Mouse (Mus musculus) CH12F3 (cell line): ENCODE measurements around the gene Mipep.

Experiments used
- in situ Hi-C: fragments of 300-500 bp; cut with MboI; formaldehyde crosslinking; loops from 2 replicates; pipeline ENCODE4 v1.14.3; 2020; ENCODE audit warnings: low sequenced_read_pairs

Mipep gene

DNA sequence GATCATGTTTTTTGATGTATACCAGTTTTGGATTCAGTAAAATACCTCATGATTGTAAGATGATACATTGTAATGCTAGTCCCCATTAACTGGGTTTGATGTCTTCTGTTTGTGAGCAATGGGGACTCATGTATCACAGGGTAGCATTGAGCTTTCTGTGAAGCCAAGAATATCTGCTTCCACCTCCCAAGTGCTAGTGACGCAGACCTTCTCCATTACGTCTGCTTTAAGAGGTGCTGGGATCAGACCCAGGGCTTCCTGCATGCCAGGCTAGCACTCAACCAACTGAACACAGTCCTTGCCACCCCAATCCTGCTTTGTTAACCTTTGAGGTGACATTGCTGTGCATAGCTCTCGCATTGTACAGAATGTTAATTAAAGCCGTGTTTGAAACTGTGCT is 14.3 kb downstream of the Mipep start:
- in situ Hi-C loops = loop anchor here (5.0 to 10.0 kb wide), 3 partner anchors 286 to 494 kb away; no protein-coding TSS in a partner anchor

- in situ Hi-C loops = loop anchor here (5.0 to 10.0 kb wide), 3 partner anchors 285 to 492 kb away; no protein-coding TSS in a partner anchor
These were observed 15.7 kb downstream of the Mipep start for GRCm38 (mm10) chr14:60799762-60800728.

GRCm38 (mm10) chr14:60802026-60802425 is 17.7 kb downstream of the Mipep start:
- in situ Hi-C loops = no loop called here

- in situ Hi-C loops = no loop called here
These were observed 20.6 kb downstream of the Mipep start for GRCm38 (mm10) chr14:60804978-60805377.

DNA sequence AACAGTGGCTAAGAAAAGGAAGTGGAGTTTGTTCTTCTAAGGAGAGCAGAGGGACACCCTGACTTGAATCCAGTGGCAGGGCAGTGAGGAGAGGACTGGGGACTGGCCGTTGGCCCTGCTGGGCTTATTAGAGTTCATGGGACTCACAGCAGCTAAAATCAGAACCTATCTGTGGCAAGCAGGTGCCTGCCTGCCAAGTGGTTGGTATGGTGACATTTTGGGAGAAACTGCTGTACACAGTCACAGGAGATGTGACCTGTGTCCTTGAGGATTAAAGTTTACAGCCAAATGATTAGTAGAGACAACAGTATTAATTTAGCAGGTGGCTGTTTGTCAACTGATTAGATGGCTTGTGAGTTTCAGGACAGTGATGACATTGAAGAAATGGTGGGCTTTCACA is 21.5 kb downstream of the Mipep start:
- in situ Hi-C loops = no loop called here

- in situ Hi-C loops = no loop called here
These were observed 22.5 kb downstream of the Mipep start for GRCm38 (mm10) chr14:60806891-60807344.

GRCm38 (mm10) chr14:60809881-60810280 is 25.5 kb downstream of the Mipep start:
- in situ Hi-C loops = no loop called here

DNA sequence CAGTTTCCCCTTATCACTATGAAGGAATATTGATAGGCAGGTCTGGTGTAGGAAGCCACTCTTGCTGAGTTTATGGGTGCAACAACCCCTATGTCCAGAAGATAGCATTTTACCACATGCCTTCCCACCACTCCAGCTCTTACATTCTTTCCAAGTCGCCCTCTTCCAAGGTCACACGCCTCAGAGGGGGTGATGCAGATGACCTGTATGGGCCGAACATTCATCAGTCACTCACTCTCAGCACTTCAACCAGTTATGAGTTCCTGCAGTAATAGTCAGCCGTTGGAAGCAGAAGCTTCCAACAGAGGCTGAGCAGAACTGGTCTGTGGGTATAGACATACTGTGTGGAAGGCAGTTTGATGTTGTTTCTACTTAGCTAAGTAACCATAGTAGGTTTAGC is 27.2 kb downstream of the Mipep start:
- in situ Hi-C loops = no loop called here

- in situ Hi-C loops = no loop called here
These were observed 30.7 kb downstream of the Mipep start for GRCm38 (mm10) chr14:60815098-60815497.

DNA sequence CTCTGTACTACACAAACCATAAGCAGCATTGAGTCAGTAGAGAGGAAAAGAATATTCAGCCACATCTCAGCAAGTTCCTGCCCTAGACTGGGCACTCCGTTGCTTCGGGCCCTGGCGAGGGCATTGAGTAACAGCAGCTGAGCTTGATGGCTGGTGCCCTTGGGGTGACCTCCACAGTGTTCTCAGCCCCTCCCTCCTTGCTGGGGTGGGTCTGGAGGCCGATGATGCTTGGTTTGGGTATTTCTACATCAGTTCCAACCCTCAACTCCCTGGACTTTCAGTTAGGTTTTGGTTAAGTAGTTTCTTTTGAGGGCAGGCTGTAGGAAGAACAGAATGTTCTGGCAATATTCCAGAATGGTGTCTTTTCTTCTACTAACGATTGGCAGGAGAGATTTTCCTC is 33.7 kb downstream of the Mipep start:
- in situ Hi-C loops = no loop called here

DNA sequence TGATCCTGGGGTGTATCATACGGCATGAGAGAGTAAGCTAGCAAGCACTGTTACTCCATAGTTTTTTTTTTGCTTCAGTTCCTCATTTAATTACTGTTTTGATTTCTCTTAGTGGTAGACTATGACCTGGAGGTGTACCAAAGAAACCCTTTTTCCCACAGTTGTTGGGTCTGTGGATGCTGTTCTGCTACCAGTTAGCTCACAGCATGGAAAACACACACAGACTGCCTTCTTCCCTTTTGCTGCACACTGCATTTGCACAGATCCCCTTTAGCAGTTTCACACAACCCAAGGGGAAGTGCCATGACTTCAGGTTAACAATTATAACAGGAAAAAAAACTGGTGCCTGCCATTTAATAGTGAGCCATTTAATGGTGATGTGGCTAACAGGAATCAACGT is 45.7 kb downstream of the Mipep start:
- in situ Hi-C loops = no loop called here

DNA sequence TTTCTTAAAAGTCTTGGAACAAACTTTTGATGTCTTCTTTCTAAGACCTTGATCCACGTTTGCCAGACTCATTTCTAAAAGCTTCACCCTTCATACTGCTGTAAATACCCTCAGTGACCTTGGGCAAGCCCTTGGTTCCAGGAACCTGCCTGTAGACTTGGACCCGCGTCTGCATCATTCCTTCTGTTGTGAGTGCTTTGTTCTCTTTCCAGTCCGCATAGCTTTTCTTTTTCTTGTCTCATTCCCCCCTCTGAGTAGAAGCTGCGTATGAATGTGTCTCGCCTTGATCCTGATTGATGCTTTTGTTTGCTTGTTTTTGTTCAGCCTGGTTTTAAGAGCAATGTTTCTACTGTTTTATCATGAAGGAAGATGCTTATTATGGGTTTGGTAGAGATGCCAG is 52.3 kb downstream of the Mipep start:
- in situ Hi-C loops = no loop called here

GRCm38 (mm10) chr14:60839654-60840053 is 55.3 kb downstream of the Mipep start:
- in situ Hi-C loops = no loop called here

GRCm38 (mm10) chr14:60841977-60842659 is 57.7 kb downstream of the Mipep start:
- in situ Hi-C loops = no loop called here

DNA sequence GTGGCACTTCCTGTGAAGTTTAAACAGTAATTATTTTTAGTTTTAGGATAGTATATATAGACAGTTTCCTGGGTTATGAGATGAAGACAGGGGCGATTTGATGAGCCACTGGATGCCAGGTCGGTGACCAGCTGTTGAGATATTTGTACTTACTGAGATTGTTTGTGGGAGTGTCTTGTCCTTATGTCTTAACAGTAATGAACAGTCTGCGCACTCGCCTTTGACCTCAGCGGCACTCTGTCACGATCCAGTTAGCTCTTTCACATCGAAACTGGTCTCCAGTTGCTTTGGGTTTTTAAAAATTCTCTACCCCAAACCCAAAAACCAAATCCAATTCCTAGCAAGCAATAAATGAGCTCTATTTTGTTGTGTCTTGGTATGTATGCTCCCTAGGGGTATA is 59.2 kb downstream of the Mipep start:
- in situ Hi-C loops = no loop called here

DNA sequence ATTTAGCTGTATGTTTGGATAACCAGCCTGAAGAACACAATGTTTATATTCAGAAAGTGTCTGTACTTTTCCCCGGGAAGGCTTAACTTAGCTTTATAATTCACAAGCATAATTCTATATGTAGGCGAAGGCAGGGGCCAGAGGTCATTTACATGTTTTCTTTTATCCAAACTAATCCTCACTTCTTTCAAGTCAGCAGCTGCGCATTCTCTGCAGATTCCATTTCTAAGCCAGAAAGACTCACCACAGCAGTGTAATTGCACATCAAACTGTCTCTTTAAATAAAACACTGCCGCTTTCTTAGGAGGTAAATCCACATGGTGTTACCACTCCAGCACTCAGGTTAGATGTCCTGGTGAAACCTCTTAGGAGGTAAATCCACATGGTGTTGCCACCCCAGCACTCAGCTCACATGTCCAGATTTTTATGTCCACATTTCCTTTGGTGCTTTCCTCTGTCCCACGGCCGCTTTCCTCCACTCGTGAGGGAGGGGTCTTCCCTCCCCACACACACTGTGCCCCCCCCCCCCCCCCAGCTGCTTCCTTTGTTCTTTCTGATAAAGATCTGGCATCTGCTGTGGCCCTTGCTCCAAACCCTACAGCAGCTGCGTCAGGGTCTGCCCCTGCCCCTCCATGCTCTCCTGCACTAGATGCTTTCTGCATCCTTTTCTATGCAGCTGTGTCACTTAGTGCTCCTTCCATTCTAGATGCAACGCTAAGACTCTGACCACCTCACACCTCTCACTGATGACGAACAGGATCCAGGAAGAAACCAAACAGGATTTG is 61.1 kb downstream of the Mipep start:
- in situ Hi-C loops = no loop called here

DNA sequence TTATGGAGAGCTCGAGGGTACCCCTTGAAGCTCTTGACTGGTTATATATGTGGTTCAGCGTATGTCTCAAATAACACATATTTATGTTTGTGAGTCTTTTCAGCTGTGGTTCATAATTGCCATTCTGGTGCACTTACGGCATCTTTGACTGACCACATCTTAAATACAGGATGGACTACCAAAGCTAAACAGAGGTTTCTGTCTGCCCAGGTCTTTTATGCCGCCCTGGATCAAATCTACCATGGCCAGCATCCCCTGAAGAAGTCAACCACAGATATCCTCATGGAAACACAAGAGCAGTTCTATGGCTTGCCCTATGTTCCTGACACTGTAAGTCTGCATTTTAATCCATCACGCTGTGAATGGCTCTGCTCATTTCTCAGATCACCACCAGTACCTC is 61.8 kb downstream of the Mipep start:
- in situ Hi-C loops = no loop called here

DNA sequence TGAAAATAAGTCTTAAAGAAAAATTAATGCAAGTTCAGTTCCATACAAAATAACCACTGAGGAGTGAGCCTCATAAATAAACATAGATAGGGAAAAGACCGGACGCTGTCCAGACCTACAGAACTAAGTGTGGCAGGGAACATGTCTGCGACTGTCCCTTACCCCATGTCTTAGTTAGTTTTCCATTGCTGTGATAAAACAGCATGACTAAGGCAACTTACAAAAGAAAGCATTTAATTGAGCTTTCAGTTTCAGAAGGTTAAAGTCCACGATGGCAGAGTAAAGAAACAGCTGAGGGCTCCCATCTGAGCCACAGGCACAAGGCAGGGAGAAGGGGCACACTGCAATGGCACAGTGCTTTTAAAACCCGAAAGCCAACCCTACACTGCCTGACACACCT is 63.8 kb downstream of the Mipep start:
- in situ Hi-C loops = no loop called here

- in situ Hi-C loops = no loop called here
These were observed 65.7 kb downstream of the Mipep start for GRCm38 (mm10) chr14:60850101-60850500.

- in situ Hi-C loops = no loop called here
These were observed 67.3 kb downstream of the Mipep start for GRCm38 (mm10) chr14:60851632-60852031.
